Mouse (Mus musculus): Measurements from ENCODE around the gene Il15ra.

The Il15ra gene

GRCm38 (mm10) chr2:11778087-11778823 is 73.2 kb downstream of the Il15ra start:
- DNase-seq (ENCODE audit: low spot score), result peak; percentile 71

Measured in ovary, postnatal 14 days (tissue).